Mouse (Mus musculus): ENCODE measurements at regions not wholly inside any gene's neighbourhood (a gene's known extent, or its start where the extent isn't known, plus 50 kb on each side); places are given as distances from the start of the nearest gene placed in this dataset.

GRCm38 (mm10) chr6:31791547-31791946 is 227.8 kb upstream of the Podxl start:
- WGBS = 76% methylated on average over 7 of the region's 7 CpGs
- Histone ChIP-seq H3K4me1 (no peaks in the 10 kb centered on the region), H3K36me3 (no peaks in the 10 kb centered on the region), H3K27me3 (replicated peaks) (no peaks in the 10 kb centered on the region), H3K4me3 (replicated peaks) (no peak overlapping the region), H3K9ac (no peak overlapping the region), H3K27ac (no peak overlapping the region), H3K9me3 (no peaks in the 10 kb centered on the region), H3K4me2 (no peak overlapping the region)
- ATAC-seq (ENCODE audit: insufficient read depth, low FRiP score, low read depth) = no peak

GRCm38 (mm10) chr6:31790906-31791305 is 227.1 kb upstream of the Podxl start:
- no peak overlapping the region for H3K4me2 ChIP-seq
- H3K9ac ChIP-seq = no peak overlapping the region
- no peak overlapping the region for H3K27ac ChIP-seq
- no peak overlapping the region for H3K4me3 ChIP-seq (replicated peaks)
- no peaks in the 10 kb centered on the region for H3K27me3 ChIP-seq (replicated peaks)
- ATAC-seq (ENCODE audit: insufficient read depth, low FRiP score, low read depth) = no peak
- no peaks in the 10 kb centered on the region for H3K4me1 ChIP-seq
- 59% methylated on average over 2 of the region's 2 CpGs for WGBS
- H3K9me3 ChIP-seq = no peaks in the 10 kb centered on the region
- no peaks in the 10 kb centered on the region for H3K36me3 ChIP-seq

- ATAC-seq (ENCODE audit: insufficient read depth, low FRiP score, low read depth) = no peak
- Histone ChIP-seq H3K4me1 (no peaks in the 10 kb centered on the region), H3K9me3 (no peaks in the 10 kb centered on the region), H3K27ac (no peak overlapping the region), H3K36me3 (no peaks in the 10 kb centered on the region), H3K9ac (no peak overlapping the region), H3K4me3 (replicated peaks) (no peak overlapping the region), H3K27me3 (replicated peaks) (no peaks in the 10 kb centered on the region), H3K4me2 (no peak overlapping the region)
- WGBS = 45% methylated on average over 3 of the region's 3 CpGs
Measured at GRCm38 (mm10) chr6:31776841-31777240, 213.1 kb upstream of the Podxl start.

GRCm38 (mm10) chr6:31771916-31772315 is 208.1 kb upstream of the Podxl start:
- Histone ChIP-seq H3K27me3 (replicated peaks) (no peaks in the 10 kb centered on the region), H3K27ac (no peak overlapping the region), H3K9ac (no peak overlapping the region), H3K36me3 (no peaks in the 10 kb centered on the region), H3K4me1 (no peaks in the 10 kb centered on the region), H3K4me2 (no peak overlapping the region), H3K9me3 (no peaks in the 10 kb centered on the region), H3K4me3 (replicated peaks) (no peak overlapping the region)
- no peak for ATAC-seq (ENCODE audit: insufficient read depth, low FRiP score, low read depth)
- WGBS = 88% methylated on average over 2 of the region's 2 CpGs

GRCm38 (mm10) chr6:31745589-31745988 is 181.8 kb upstream of the Podxl start:
- H3K27ac ChIP-seq = no peak overlapping the region
- no peaks in the 10 kb centered on the region for H3K36me3 ChIP-seq
- H3K9me3 ChIP-seq = no peaks in the 10 kb centered on the region
- no peak overlapping the region for H3K4me3 ChIP-seq (replicated peaks)
- no peak overlapping the region for H3K9ac ChIP-seq
- WGBS = 57% methylated on average over 1 of the region's 1 CpGs
- no peaks in the 10 kb centered on the region for H3K4me1 ChIP-seq
- no peak overlapping the region for H3K4me2 ChIP-seq
- H3K27me3 ChIP-seq (replicated peaks) = no peaks in the 10 kb centered on the region
- no peak for ATAC-seq (ENCODE audit: insufficient read depth, low FRiP score, low read depth)

GRCm38 (mm10) chr6:31731391-31731790 is 167.6 kb upstream of the Podxl start:
- Histone ChIP-seq H3K9me3 (no peaks in the 10 kb centered on the region), H3K27me3 (replicated peaks) (no peaks in the 10 kb centered on the region), H3K4me1 (no peaks in the 10 kb centered on the region), H3K27ac (no peak overlapping the region), H3K9ac (no peak overlapping the region), H3K36me3 (no peaks in the 10 kb centered on the region), H3K4me3 (replicated peaks) (no peak overlapping the region), H3K4me2 (no peak overlapping the region)
- 84% methylated on average over 4 of the region's 4 CpGs for WGBS
- ATAC-seq (ENCODE audit: insufficient read depth, low FRiP score, low read depth) = no peak

- ATAC-seq (ENCODE audit: insufficient read depth, low FRiP score, low read depth) = no peak
- Histone ChIP-seq H3K36me3 (no peaks in the 10 kb centered on the region), H3K4me2 (no peak overlapping the region), H3K27me3 (replicated peaks) (no peaks in the 10 kb centered on the region), H3K9me3 (no peaks in the 10 kb centered on the region), H3K4me1 (no peaks in the 10 kb centered on the region), H3K9ac (no peak overlapping the region), H3K4me3 (replicated peaks) (no peak overlapping the region), H3K27ac (no peak overlapping the region)
- WGBS = 76% methylated on average over 9 of the region's 9 CpGs
Measured at GRCm38 (mm10) chr6:31719614-31720013, 155.8 kb upstream of the Podxl start.

GRCm38 (mm10) chr6:31718843-31719242 is 155.1 kb upstream of the Podxl start:
- Histone ChIP-seq H3K4me1 (no peaks in the 10 kb centered on the region), H3K9me3 (no peaks in the 10 kb centered on the region), H3K36me3 (no peaks in the 10 kb centered on the region), H3K4me2 (no peak overlapping the region), H3K27ac (no peak overlapping the region), H3K9ac (no peak overlapping the region), H3K27me3 (replicated peaks) (no peaks in the 10 kb centered on the region), H3K4me3 (replicated peaks) (no peak overlapping the region)
- WGBS = 78% methylated on average over 4 of the region's 4 CpGs
- no peak for ATAC-seq (ENCODE audit: insufficient read depth, low FRiP score, low read depth)

- Histone ChIP-seq H3K4me1 (no peaks in the 10 kb centered on the region), H3K4me2 (no peak overlapping the region), H3K27ac (no peak overlapping the region), H3K9me3 (no peaks in the 10 kb centered on the region), H3K27me3 (replicated peaks) (no peaks in the 10 kb centered on the region), H3K4me3 (replicated peaks) (no peak overlapping the region), H3K36me3 (no peaks in the 10 kb centered on the region), H3K9ac (no peak overlapping the region)
- WGBS = 24% methylated on average over 12 of the region's 12 CpGs
- no peak; the same call in 1 of the 2 replicates for ATAC-seq (ENCODE audit: insufficient read depth, low FRiP score, low read depth)
Measured at GRCm38 (mm10) chr6:31717531-31717930, 153.8 kb upstream of the Podxl start.

- no peak for ATAC-seq (ENCODE audit: insufficient read depth, low FRiP score, low read depth)
- Histone ChIP-seq H3K4me2 (no peak overlapping the region), H3K27me3 (replicated peaks) (no peaks in the 10 kb centered on the region), H3K27ac (no peak overlapping the region), H3K36me3 (no peaks in the 10 kb centered on the region), H3K9me3 (no peaks in the 10 kb centered on the region), H3K9ac (no peak overlapping the region), H3K4me3 (replicated peaks) (no peak overlapping the region), H3K4me1 (no peaks in the 10 kb centered on the region)
- 75% methylated on average over 3 of the region's 3 CpGs for WGBS
Measured at GRCm38 (mm10) chr6:31707256-31707655, 143.5 kb upstream of the Podxl start.

- no peaks in the 10 kb centered on the region for H3K9me3 ChIP-seq
- no peak overlapping the region for H3K4me3 ChIP-seq (replicated peaks)
- H3K9ac ChIP-seq = no peak overlapping the region
- ATAC-seq (ENCODE audit: insufficient read depth, low FRiP score, low read depth) = no peak
- no peak overlapping the region for H3K4me2 ChIP-seq
- no peaks in the 10 kb centered on the region for H3K4me1 ChIP-seq
- no peak overlapping the region for H3K27ac ChIP-seq
- 73% methylated on average over 6 of the region's 6 CpGs for WGBS
- H3K27me3 ChIP-seq (replicated peaks) = no peaks in the 10 kb centered on the region
- no peaks in the 10 kb centered on the region for H3K36me3 ChIP-seq
Measured at GRCm38 (mm10) chr6:31704191-31704590, 140.4 kb upstream of the Podxl start.

GRCm38 (mm10) chr6:31702931-31703330 is 139.2 kb upstream of the Podxl start:
- Histone ChIP-seq H3K27ac (no peak overlapping the region), H3K27me3 (replicated peaks) (no peaks in the 10 kb centered on the region), H3K9ac (no peak overlapping the region), H3K4me3 (replicated peaks) (no peak overlapping the region), H3K9me3 (no peaks in the 10 kb centered on the region), H3K36me3 (no peaks in the 10 kb centered on the region), H3K4me1 (no peaks in the 10 kb centered on the region), H3K4me2 (no peak overlapping the region)
- ATAC-seq (ENCODE audit: insufficient read depth, low FRiP score, low read depth) = no peak
- 32% methylated on average over 7 of the region's 7 CpGs for WGBS

GRCm38 (mm10) chr6:31695885-31696284 is 132.1 kb upstream of the Podxl start:
- 55% methylated on average over 3 of the region's 3 CpGs for WGBS
- Histone ChIP-seq H3K4me1 (no peaks in the 10 kb centered on the region), H3K4me2 (no peak overlapping the region), H3K27me3 (replicated peaks) (no peaks in the 10 kb centered on the region), H3K27ac (no peak overlapping the region), H3K9me3 (no peaks in the 10 kb centered on the region), H3K4me3 (replicated peaks) (no peak overlapping the region), H3K36me3 (no peaks in the 10 kb centered on the region), H3K9ac (no peak overlapping the region)
- ATAC-seq (ENCODE audit: insufficient read depth, low FRiP score, low read depth) = no peak

All from stomach, embryonic 15.5 days (tissue).